Mouse (Mus musculus): Measurements from ENCODE around the gene Hddc3. TPM values are rescaled to one million over a fixed set of nuclear protein-coding genes. Genes with fewer than 3 reads are reported as not detected.
A peak's percentile ranks its signal among the peaks of the same experiment; 100 is the strongest.
"Not testable (repeated sequence)": the region's sequence is repeated elsewhere in the genome, so short reads cannot be mapped to it uniquely, and the experiment has no call there.

Gene Hddc3
- polyA plus RNA-seq, 1 experiment from 2014 or later: 23.5 TPM

- H3K4me3 ChIP-seq: peak within 1 kb of the TSS; percentile 44
- H3K9ac ChIP-seq: peak within 1 kb of the TSS; percentile 72
- WGBS: 6% methylated on average over 33 of the region's 33 CpGs
- H3K9me3 ChIP-seq: no peaks in the 10 kb centered on the region
- peaks cover 28% of the 10 kb centered on the region for H3K4me1 ChIP-seq
- H3K27ac ChIP-seq: peak within 1 kb of the TSS; percentile 64
- peak within 1 kb of the TSS; percentile 72 for H3K4me2 ChIP-seq (replicated peaks)
- H3K36me3 ChIP-seq: peaks cover 42% of the 10 kb centered on the region
- H3K27me3 ChIP-seq: no peaks in the 10 kb centered on the region
- peak; percentile 18 for ATAC-seq (ENCODE audit: low FRiP score, low read depth)
Observed at GRCm38 (mm10) chr7:80387633-80388543, 45.0 kb downstream of the Hddc3 start, which contains the start of gene Fes. Fes (minus strand) TSS chr7:80387946.

- no peak overlapping the region for H3K9ac ChIP-seq
- no peaks in the 10 kb centered on the region for H3K27me3 ChIP-seq
- no peak overlapping the region for H3K4me2 ChIP-seq (replicated peaks)
- no peak overlapping the region for H3K27ac ChIP-seq
- ATAC-seq (ENCODE audit: low FRiP score, low read depth): no peak
- H3K4me1 ChIP-seq: peaks cover 19% of the 10 kb centered on the region
- H3K36me3 ChIP-seq: peaks cover 75% of the 10 kb centered on the region
- WGBS: 93% methylated on average over 15 of the region's 15 CpGs
- no peak overlapping the region for H3K4me3 ChIP-seq
- H3K9me3 ChIP-seq: no peaks in the 10 kb centered on the region
Observed at GRCm38 (mm10) chr7:80392119-80392518, 49.2 kb downstream of the Hddc3 start.

- no peak overlapping the region for H3K9ac ChIP-seq
- no peak overlapping the region for H3K27ac ChIP-seq
- H3K4me3 ChIP-seq: no peak overlapping the region
- no peak for ATAC-seq (ENCODE audit: low FRiP score, low read depth)
- no peaks in the 10 kb centered on the region for H3K27me3 ChIP-seq
- peaks cover 10% of the 10 kb centered on the region for H3K4me1 ChIP-seq
- peaks cover 83% of the 10 kb centered on the region for H3K36me3 ChIP-seq
- WGBS: 92% methylated on average over 4 of the region's 4 CpGs
- H3K9me3 ChIP-seq: no peaks in the 10 kb centered on the region
- H3K4me2 ChIP-seq (replicated peaks): no peak overlapping the region
Observed at GRCm38 (mm10) chr7:80394600-80394999, 51.7 kb downstream of the Hddc3 start.

GRCm38 (mm10) chr7:80396427-80396826 is 53.5 kb downstream of the Hddc3 start:
- not testable (repeated sequence) for H3K9me3 ChIP-seq; H3K4me2 ChIP-seq (replicated peaks); H3K4me3 ChIP-seq; H3K27me3 ChIP-seq; ATAC-seq (ENCODE audit: low FRiP score, low read depth); H3K27ac ChIP-seq; H3K9ac ChIP-seq
- peaks cover 28% of the 10 kb centered on the region for H3K4me1 ChIP-seq
- 90% methylated on average over 4 of the region's 4 CpGs for WGBS
- H3K36me3 ChIP-seq: peaks cover 65% of the 10 kb centered on the region

- no peak overlapping the region for H3K4me2 ChIP-seq (replicated peaks)
- no peak for ATAC-seq (ENCODE audit: low FRiP score, low read depth)
- no peak overlapping the region for H3K4me3 ChIP-seq
- no peaks in the 10 kb centered on the region for H3K27me3 ChIP-seq
- no peak overlapping the region for H3K27ac ChIP-seq
- peaks cover 49% of the 10 kb centered on the region for H3K36me3 ChIP-seq
- WGBS: 96% methylated on average over 9 of the region's 9 CpGs
- 0 out of 2 replicates have a peak overlapping the region, but pooled peaks have one; percentile 5 for H3K9ac ChIP-seq
- H3K9me3 ChIP-seq: no peaks in the 10 kb centered on the region
- H3K4me1 ChIP-seq: peaks cover 32% of the 10 kb centered on the region
Observed at GRCm38 (mm10) chr7:80397986-80398385, 55.1 kb downstream of the Hddc3 start.

- Histone ChIP-seq H3K4me2 (replicated peaks) (no peak overlapping the region), H3K9ac (peak overlapping the region; percentile 19; the same call in 1 of the 2 replicates), H3K4me1 (peaks cover 36% of the 10 kb centered on the region), H3K27ac (no peak overlapping the region), H3K4me3 (no peak overlapping the region), H3K36me3 (peaks cover 41% of the 10 kb centered on the region), H3K27me3 (no peaks in the 10 kb centered on the region), H3K9me3 (no peaks in the 10 kb centered on the region)
- no peak for ATAC-seq (ENCODE audit: low FRiP score, low read depth)
- WGBS: 74% methylated on average over 9 of the region's 9 CpGs
Observed at GRCm38 (mm10) chr7:80398654-80399444, 55.9 kb downstream of the Hddc3 start.

GRCm38 (mm10) chr7:80400099-80400498 is 57.2 kb downstream of the Hddc3 start:
- 0 out of 2 replicates have a peak, but pooled peaks cover 5% of the 10 kb centered on the region for H3K27me3 ChIP-seq
- H3K36me3 ChIP-seq: peaks cover 32% of the 10 kb centered on the region
- peak overlapping the region; percentile 52; the same call in 1 of the 2 replicates for H3K27ac ChIP-seq
- ATAC-seq (ENCODE audit: low FRiP score, low read depth): no peak
- WGBS: 39% methylated on average over 5 of the region's 5 CpGs
- peaks cover 36% of the 10 kb centered on the region for H3K4me1 ChIP-seq
- no peaks in the 10 kb centered on the region for H3K9me3 ChIP-seq
- peak overlapping the region; percentile 51 for H3K9ac ChIP-seq
- H3K4me2 ChIP-seq (replicated peaks): peak overlapping the region; percentile 94
- no peak overlapping the region for H3K4me3 ChIP-seq

Other genes starting within 250 kb of the Hddc3 start
- 619 and 631 TPM in 2 replicates for gene Idh2, start 227.7 kb upstream of the Hddc3 start, polyA plus RNA-seq (2015; fragmentation: Nextera tagmentation; extraction: Ambion mirVana)
- gene Sema4b, start 156.3 kb upstream of the Hddc3 start, polyA plus RNA-seq (2015; fragmentation: Nextera tagmentation; extraction: Ambion mirVana): 14.1 and 15.6 TPM in 2 replicates
- 61.9 and 70.1 TPM in 2 replicates for gene Cib1, start 110.3 kb upstream of the Hddc3 start, polyA plus RNA-seq (2015; fragmentation: Nextera tagmentation; extraction: Ambion mirVana)
- 3.5 TPM in 2 replicates for gene Gdpgp1, start 110.2 kb upstream of the Hddc3 start, polyA plus RNA-seq (2015; fragmentation: Nextera tagmentation; extraction: Ambion mirVana)
- 1.3 and 1.5 TPM in 2 replicates for gene Ttll13, start 96.7 kb upstream of the Hddc3 start, polyA plus RNA-seq (2015; fragmentation: Nextera tagmentation; extraction: Ambion mirVana)
- gene Ngrn, start 81.9 kb upstream of the Hddc3 start, polyA plus RNA-seq (2015; fragmentation: Nextera tagmentation; extraction: Ambion mirVana): 49.3 and 50.8 TPM in 2 replicates
- gene Vps33b, start 73.5 kb upstream of the Hddc3 start, polyA plus RNA-seq (2015; fragmentation: Nextera tagmentation; extraction: Ambion mirVana): 12.1 and 13.1 TPM in 2 replicates
- 109 and 123 TPM in 2 replicates for gene Prc1, start 48.7 kb upstream of the Hddc3 start, polyA plus RNA-seq (2015; fragmentation: Nextera tagmentation; extraction: Ambion mirVana)
- 12.3 and 12.4 TPM in 2 replicates for gene Rccd1, start 18.6 kb upstream of the Hddc3 start, polyA plus RNA-seq (2015; fragmentation: Nextera tagmentation; extraction: Ambion mirVana)
- gene Unc45a, start 2.1 kb upstream of the Hddc3 start, polyA plus RNA-seq (2015; fragmentation: Nextera tagmentation; extraction: Ambion mirVana): 49.7 and 50.4 TPM in 2 replicates
- 22.0 and 24.4 TPM in 2 replicates for gene Man2a2, start 28.3 kb downstream of the Hddc3 start, polyA plus RNA-seq (2015; fragmentation: Nextera tagmentation; extraction: Ambion mirVana)
- 11.5 and 14.3 TPM in 2 replicates for gene Fes, start 44.8 kb downstream of the Hddc3 start, polyA plus RNA-seq (2015; fragmentation: Nextera tagmentation; extraction: Ambion mirVana)
- gene Furin, start 62.3 kb downstream of the Hddc3 start, polyA plus RNA-seq (2015; fragmentation: Nextera tagmentation; extraction: Ambion mirVana): 12.0 and 12.5 TPM in 2 replicates
- 25.1 and 27.2 TPM in 2 replicates for gene Blm, start 192.0 kb downstream of the Hddc3 start, polyA plus RNA-seq (2015; fragmentation: Nextera tagmentation; extraction: Ambion mirVana)